Mouse (Mus musculus): Measurements from ENCODE around the gene Rnase13. TPM values are rescaled to one million over a fixed set of nuclear protein-coding genes. Genes with fewer than 3 reads are reported as not detected.
A peak's percentile ranks its signal among the peaks of the same experiment; 100 is the strongest.
"Not testable (repeated sequence)": the region's sequence is repeated elsewhere in the genome, so short reads cannot be mapped to it uniquely, and the experiment has no call there.

Rnase13 gene
- polyA plus RNA-seq, 1 experiment from 2014 or later = not detected

DNA sequence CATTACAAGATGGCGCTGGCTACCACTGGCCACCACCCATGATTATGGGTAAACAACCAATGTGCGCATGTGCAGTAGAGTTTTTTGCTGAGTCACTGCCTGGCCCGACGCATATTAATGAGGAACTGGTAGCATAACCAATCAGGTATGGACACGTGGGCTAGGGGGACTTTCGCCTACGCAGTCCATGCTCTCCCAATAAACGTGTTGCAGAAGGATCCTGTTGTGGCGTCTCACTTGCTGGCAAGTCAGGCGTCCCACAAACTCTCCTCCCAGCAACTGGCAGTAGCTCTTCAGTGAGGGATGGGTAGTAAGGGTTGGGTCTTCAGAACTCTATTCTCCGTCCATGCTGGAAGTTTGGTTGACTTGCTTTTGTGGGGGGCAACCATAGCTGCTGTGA, 4.4 kb upstream of the Rnase13 start:
- ATAC-seq; H3K9me3 ChIP-seq (replicated peaks); H3K4me2 ChIP-seq; H3K27me3 ChIP-seq; H3K27ac ChIP-seq; H3K4me3 ChIP-seq; H3K9ac ChIP-seq; H3K36me3 ChIP-seq (ENCODE audit: poor library complexity, severe bottlenecking): not testable (repeated sequence)
- H3K4me1 ChIP-seq = peaks cover 11% of the 10 kb centered on the region
- 92% methylated on average over 11 of the region's 11 CpGs for WGBS

DNA sequence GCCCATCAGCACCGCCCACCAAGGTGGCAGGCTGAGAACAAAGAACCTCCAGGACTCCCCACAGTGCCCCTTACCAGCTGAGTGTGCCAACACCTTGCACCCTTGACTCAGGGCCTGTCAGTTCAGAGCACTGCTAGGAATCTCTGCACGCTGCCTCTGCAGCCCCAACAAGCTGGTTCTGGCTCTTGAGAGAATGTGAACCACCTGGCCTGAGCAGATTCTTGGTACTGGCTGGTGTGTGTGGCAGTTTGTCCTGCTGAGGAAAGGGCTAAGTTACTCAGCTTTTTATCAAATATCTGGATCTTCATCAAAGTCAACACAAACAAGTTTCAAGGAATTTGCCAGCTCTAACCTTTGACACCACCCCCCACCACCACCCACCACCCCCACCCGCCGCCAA, 919 bp upstream of the Rnase13 start:
- Histone ChIP-seq H3K9me3 (replicated peaks) (no peaks in the 10 kb centered on the region), H3K4me3 (no peak overlapping the region)
- 81% methylated on average over 4 of the region's 4 CpGs for WGBS

DNA sequence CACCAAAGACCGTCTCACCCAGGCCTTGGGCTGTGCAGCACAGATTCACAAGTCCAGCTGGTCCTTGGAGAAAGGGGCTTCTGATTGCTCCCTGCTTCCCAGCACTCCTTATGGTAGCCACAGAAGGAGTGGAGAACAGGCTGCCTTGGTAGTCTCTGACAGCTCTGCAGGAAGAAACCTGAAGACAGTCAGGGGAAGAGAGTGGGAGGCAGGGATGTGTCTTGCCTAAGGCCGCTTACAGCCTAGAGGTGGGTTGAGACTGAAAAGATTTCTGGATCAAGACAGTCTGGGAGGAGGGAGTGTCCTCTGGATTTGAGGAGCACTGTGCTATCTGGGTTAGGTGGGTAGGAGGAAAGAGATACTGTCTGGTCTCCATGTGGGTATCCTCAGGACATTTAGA, 337 bp upstream of the Rnase13 start:
- no peaks in the 10 kb centered on the region for H3K36me3 ChIP-seq (ENCODE audit: poor library complexity, severe bottlenecking)
- 90% methylated on average over 2 of the region's 2 CpGs for WGBS
- no peak overlapping the region for H3K27ac ChIP-seq
- H3K27me3 ChIP-seq = no peaks in the 10 kb centered on the region
- no peak overlapping the region for H3K4me2 ChIP-seq
- no peak overlapping the region for H3K4me3 ChIP-seq
- no peak for ATAC-seq
- no peaks in the 10 kb centered on the region for H3K9me3 ChIP-seq (replicated peaks)
- H3K4me1 ChIP-seq = peaks cover 9% of the 10 kb centered on the region
- H3K9ac ChIP-seq = no peak overlapping the region

More for the DNA sequence above, 919 bp upstream of the Rnase13 start:
- Histone ChIP-seq H3K27me3 (no peaks in the 10 kb centered on the region), H3K4me2 (no peak overlapping the region), H3K27ac (no peak overlapping the region), H3K9ac (no peak overlapping the region), H3K36me3 (ENCODE audit: poor library complexity, severe bottlenecking) (no peaks in the 10 kb centered on the region), H3K4me1 (peaks cover 9% of the 10 kb centered on the region)
- no peak for ATAC-seq

DNA sequence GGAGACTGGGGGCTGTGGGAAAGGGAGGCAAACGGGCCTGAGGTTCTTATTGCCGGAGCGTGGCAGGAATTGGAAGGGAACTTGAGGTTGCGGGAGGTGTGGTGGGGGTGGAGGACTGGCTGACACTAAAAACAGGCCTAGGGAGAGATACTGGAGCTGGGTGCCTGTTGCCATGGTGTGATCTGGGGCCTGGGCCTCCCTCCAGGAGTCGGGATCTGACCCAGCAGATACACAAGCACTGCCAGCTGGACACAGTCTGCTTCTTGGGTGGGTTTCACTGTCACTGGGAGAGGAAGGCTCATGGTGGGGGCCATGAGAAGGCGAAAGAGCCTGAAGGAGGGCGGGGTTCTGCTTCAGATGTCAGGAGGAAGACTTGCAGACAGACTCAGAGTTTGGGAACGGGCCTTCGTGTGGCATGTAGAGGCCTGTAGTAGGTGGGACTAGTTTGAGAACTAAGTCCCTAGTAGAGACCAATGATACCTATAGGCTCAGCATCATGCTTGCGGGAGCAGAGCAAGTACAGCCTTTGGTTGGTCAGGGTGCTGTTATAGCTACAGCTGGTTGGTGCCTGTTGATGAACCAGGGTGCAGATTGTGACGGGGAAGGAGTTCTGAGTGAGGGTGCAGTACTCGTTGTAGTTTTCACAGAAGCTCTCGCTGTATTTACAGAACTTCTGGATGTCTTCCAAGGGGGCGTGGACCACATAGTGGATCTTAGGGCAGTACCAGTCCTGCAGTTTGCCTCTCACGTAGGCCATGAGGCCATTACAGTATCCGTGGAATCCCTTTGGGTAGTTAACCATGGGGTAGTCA, 608 bp downstream of the Rnase13 start:
- Histone ChIP-seq H3K27ac (no peak overlapping the region), H3K9me3 (replicated peaks) (no peaks in the 10 kb centered on the region), H3K27me3 (no peaks in the 10 kb centered on the region), H3K4me3 (no peak overlapping the region), H3K4me2 (no peak overlapping the region), H3K9ac (no peak overlapping the region), H3K36me3 (ENCODE audit: poor library complexity, severe bottlenecking) (no peaks in the 10 kb centered on the region), H3K4me1 (peaks cover 9% of the 10 kb centered on the region)
- 82% methylated on average over 16 of the region's 16 CpGs for WGBS
- ATAC-seq = peak; percentile 50; the same call in 1 of the 2 replicates

DNA sequence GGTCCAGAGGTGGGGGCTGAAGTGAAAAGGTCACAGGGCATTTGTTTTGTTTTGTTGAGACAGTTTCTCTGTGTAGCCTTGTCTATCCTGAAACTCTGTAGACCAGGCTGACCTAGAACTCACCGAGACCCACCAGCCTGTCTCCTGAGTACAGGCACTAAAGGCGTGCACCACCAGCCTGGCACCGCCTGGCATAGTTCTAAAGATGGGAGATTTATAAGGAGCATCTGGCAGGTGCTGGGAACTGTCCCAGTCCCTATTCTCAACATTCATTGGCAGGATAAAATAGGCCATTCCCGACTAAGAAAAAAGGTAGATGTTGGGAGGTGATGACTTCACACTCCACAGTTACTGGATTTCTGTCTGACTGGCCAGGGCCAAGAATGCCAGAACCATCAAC, 3.6 kb downstream of the Rnase13 start:
- Histone ChIP-seq H3K27me3 (no peaks in the 10 kb centered on the region), H3K36me3 (ENCODE audit: poor library complexity, severe bottlenecking) (no peaks in the 10 kb centered on the region), H3K4me2 (no peak overlapping the region), H3K4me3 (no peak overlapping the region), H3K27ac (no peak overlapping the region), H3K9ac (no peak overlapping the region), H3K9me3 (replicated peaks) (no peaks in the 10 kb centered on the region), H3K4me1 (peaks cover 18% of the 10 kb centered on the region)
- 90% methylated on average over 4 of the region's 4 CpGs for WGBS
- no peak for ATAC-seq

DNA sequence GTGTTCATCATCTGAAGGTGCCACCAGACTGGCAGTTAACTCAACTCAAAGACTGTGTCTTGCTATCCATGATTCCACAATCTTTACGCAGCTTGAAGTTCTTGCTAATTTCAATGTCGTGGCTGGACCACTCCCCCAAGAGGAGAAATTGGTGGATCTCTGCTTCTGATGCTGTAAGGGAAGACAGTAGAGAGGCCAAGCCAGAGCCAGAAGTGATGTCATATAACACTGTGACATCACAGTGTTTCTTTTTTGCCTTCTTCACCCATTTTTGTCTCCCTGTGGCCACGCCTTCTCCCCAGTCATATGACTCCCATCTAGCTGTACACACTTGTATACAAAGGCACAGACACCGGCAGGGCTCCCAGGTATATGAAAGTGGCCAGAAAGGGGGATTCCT, 4.4 kb downstream of the Rnase13 start, which contains the start of gene Tppp2:
Gene Tppp2, plus strand, starts transcription at position 301 of the 400 bp plus-strand sequence.
- H3K4me3 ChIP-seq = no peak within 1 kb of the TSS
- H3K4me2 ChIP-seq = no peak within 1 kb of the TSS
- no peak within 1 kb of the TSS for H3K9ac ChIP-seq
- no peaks in the 10 kb centered on the region for H3K27me3 ChIP-seq
- no peak within 1 kb of the TSS for H3K27ac ChIP-seq
- peaks cover 23% of the 10 kb centered on the region for H3K4me1 ChIP-seq
- 96% methylated on average over 4 of the region's 4 CpGs for WGBS
- no peaks in the 10 kb centered on the region for H3K9me3 ChIP-seq (replicated peaks)
- no peak for ATAC-seq
- no peaks in the 10 kb centered on the region for H3K36me3 ChIP-seq (ENCODE audit: poor library complexity, severe bottlenecking)

DNA sequence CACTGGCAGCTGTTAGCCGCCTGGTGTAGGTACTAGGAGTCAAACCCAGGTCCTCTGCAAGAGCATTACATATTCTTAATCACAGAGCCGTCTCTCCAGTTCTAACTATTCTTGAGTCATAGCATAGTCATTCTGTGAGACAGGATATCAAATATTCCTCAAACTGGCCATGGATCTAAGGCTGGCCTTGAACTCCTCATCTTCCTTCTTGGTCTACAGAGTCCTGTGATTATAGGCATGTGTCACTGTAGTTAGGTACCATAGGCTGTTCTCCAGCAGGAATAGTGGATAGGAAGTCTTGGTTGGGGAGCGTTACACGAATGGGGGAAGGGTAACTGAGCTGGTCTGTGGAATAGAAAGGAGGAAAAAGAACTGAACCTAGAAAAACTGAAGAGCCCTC, 6.0 kb downstream of the Rnase13 start:
- WGBS = 94% methylated on average over 4 of the region's 4 CpGs
- Histone ChIP-seq H3K9me3 (replicated peaks) (no peaks in the 10 kb centered on the region), H3K9ac (no peak overlapping the region), H3K4me3 (no peak overlapping the region), H3K27ac (no peak overlapping the region), H3K4me2 (no peak overlapping the region), H3K4me1 (peaks cover 17% of the 10 kb centered on the region), H3K27me3 (0 out of 2 replicates have a peak, but pooled peaks cover 3% of the 10 kb centered on the region), H3K36me3 (ENCODE audit: poor library complexity, severe bottlenecking) (no peaks in the 10 kb centered on the region)
- ATAC-seq = no peak

DNA sequence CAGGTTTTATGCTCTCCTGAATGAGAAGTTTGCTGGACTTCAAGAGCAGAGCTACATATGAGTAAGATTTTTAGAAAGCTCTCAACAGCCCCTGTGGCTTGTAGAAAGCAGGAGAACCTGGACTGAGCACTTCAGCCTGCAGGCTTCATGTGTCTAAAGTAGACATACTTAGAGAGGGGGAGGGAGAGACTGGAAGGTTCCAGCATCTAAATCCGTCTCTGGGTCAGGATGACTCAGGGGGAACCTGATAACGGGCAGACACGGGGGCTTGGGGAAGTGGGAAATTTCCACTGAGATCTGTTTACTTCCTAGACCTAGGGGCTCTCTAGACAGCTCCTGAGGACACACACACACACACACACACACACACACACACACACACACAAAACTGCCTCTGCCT, 7.5 kb downstream of the Rnase13 start:
- no peaks in the 10 kb centered on the region for H3K36me3 ChIP-seq (ENCODE audit: poor library complexity, severe bottlenecking)
- no peak for ATAC-seq
- peak overlapping the region; percentile 86; the same call in 1 of the 2 replicates for H3K4me2 ChIP-seq
- no peak overlapping the region for H3K9ac ChIP-seq
- no peak overlapping the region for H3K4me3 ChIP-seq
- H3K27ac ChIP-seq = peak overlapping the region; percentile 89
- peaks cover 17% of the 10 kb centered on the region for H3K4me1 ChIP-seq
- WGBS = 23% methylated on average over 3 of the region's 3 CpGs
- H3K27me3 ChIP-seq = 0 out of 2 replicates have a peak, but pooled peaks cover 3% of the 10 kb centered on the region
- H3K9me3 ChIP-seq (replicated peaks) = no peaks in the 10 kb centered on the region

DNA sequence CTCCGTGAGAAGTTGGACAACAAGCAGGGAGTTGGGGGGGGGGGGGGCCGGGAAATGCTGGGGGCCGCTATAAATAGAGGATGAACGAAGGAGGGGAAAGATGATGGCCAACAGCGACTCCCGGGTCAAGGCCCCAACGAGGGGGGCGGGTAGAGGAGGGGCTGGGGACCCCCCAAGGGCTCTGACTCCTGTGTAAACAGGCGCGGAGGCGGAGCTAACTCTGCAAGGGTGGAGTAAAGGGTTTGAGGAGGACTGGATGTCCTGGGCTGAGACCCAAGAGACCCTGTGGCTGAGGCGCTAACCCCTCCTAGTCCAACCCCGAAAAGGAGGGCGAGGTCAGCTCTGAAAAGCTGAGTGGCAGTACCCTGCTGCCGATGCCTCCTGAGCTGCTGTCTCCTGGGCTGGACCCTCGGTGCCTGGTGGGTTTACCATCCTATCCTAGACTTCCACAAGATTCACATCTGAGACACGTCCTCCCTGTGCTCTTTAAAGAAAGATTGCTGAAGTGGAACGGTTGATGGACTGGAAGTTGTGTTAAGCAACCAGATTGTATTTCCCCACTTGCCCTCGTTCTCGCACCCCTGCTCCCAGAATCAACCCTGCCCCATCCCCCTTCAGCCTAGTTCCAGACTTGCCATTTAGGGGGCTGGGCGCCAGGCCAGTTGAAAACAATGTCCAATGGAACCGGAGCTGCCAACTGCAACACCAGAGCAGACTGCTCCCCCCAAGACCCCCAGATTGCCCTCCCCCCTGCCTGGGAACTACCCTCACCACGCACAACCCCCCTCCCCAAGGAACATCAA, 8.4 kb downstream of the Rnase13 start, which contains the start of gene Ndrg2:
Gene Ndrg2, minus strand, starts transcription at position 199 of the 803 bp plus-strand sequence.
- peak within 1 kb of the TSS; percentile 51 for H3K4me3 ChIP-seq
- peak within 1 kb of the TSS; percentile 68 for H3K9ac ChIP-seq
- H3K36me3 ChIP-seq (ENCODE audit: poor library complexity, severe bottlenecking) = peaks cover 7% of the 10 kb centered on the region; the same call in 1 of the 2 replicates
- 0 out of 2 replicates have a peak, but pooled peaks cover 3% of the 10 kb centered on the region for H3K27me3 ChIP-seq
- no peaks in the 10 kb centered on the region for H3K9me3 ChIP-seq (replicated peaks)
- ATAC-seq = peak; percentile 75
- H3K27ac ChIP-seq = peak within 1 kb of the TSS; percentile 89
- WGBS = 1% methylated on average over 20 of the region's 23 CpGs
- H3K4me2 ChIP-seq = peak within 1 kb of the TSS; percentile 86
- peaks cover 17% of the 10 kb centered on the region for H3K4me1 ChIP-seq

DNA sequence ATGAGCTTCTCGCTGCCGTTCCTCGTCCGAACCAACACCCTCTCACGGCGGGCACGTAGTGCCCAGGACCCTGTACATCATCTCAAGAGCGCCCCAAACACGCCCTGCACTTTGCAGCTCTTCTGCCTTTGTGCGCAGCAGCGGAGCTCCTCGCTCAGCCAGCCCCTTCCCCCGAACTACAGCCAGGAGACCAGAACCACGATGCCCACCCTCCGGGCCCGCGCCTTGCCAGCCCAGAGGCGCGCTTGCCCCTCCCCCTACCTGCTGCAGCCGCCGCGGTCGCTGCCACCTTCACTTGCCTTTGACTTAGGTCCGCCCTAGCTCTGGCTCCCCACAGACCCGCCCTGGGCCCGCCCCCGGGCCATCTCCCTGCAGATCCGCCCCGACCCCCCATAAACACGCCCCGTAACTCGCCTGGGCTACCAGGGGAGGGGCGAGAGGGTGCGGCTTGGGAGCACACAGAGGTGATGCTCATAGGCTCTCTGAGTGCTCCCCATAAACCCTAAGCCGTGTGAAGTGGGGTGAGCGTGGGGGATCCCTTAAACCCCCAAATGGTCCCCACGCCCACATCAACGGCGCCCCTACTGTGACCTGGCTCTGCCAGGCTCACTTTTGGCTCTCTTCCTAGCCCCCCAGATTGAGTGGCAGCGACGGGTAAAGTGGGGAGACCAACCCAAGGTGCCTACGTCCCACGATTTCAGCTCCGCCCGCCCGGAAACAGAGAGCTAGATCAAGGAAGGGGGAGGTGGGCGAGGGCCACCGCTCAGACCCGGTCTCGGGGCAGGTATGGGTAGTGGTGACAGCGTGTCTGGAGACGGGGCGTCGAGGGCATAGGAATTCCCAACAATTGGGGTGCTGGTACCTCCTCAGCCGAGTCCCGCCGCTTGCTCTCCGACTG, 9.3 kb downstream of the Rnase13 start:
- WGBS = under 1% methylated on average over 55 of the region's 58 CpGs

DNA sequence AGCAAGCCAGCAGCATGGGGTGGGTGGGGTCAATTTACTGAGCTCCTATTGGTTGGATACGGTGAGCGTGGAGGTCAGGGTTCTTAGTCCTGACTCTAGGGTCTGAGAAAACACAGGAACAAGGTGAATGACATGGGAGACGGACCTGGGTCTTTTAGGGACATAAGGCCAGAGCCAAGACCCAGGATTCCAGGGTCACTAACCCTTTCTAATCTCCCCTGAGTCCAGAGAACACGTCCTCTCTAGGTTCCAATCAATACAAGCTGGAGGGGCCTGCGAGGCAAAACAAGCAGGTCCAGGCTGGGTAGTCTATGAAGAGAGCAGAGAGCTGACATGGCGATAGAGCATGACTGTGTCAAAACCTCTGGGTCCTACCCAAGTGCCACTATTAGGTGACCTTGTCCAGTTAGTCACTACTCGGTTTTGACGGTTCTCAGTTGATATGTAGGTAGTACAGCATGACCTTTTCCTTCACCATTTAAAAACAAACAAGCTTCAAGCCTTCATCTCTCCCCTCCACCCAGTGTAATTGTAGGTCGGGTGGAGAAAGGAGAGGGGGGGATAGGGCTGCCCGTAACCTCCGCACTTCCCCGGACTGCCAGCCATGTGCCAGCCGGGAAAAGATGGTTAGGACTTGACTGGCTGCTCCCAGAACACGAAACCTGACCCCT, 10.0 kb downstream of the Rnase13 start:
- H3K36me3 ChIP-seq (ENCODE audit: poor library complexity, severe bottlenecking) = peaks cover 10% of the 10 kb centered on the region; the same call in 1 of the 2 replicates
- peak overlapping the region; percentile 86 for H3K4me2 ChIP-seq
- H3K27me3 ChIP-seq = 0 out of 2 replicates have a peak, but pooled peaks cover 3% of the 10 kb centered on the region
- H3K9me3 ChIP-seq (replicated peaks) = no peaks in the 10 kb centered on the region
- WGBS = 10% methylated on average over 14 of the region's 14 CpGs
- peak overlapping the region; percentile 68 for H3K9ac ChIP-seq
- peaks cover 17% of the 10 kb centered on the region for H3K4me1 ChIP-seq
- peak; percentile 29 for ATAC-seq
- H3K4me3 ChIP-seq = peak overlapping the region; percentile 51
- H3K27ac ChIP-seq = peak overlapping the region; percentile 89

More for the DNA sequence above, 9.3 kb downstream of the Rnase13 start:
- H3K4me1 ChIP-seq = peaks cover 17% of the 10 kb centered on the region
- peaks cover 10% of the 10 kb centered on the region; the same call in 1 of the 2 replicates for H3K36me3 ChIP-seq (ENCODE audit: poor library complexity, severe bottlenecking)
- peak; percentile 81 for ATAC-seq
- peak overlapping the region; percentile 89 for H3K27ac ChIP-seq
- H3K4me3 ChIP-seq = peak overlapping the region; percentile 51
- 0 out of 2 replicates have a peak, but pooled peaks cover 3% of the 10 kb centered on the region for H3K27me3 ChIP-seq
- no peaks in the 10 kb centered on the region for H3K9me3 ChIP-seq (replicated peaks)
- H3K4me2 ChIP-seq = peak overlapping the region; percentile 86
- H3K9ac ChIP-seq = peak overlapping the region; percentile 68
